Mouse (Mus musculus) NIH3T3 (cell line): Measurements from ENCODE around the gene 1700008O03Rik.

Experiments
- DNase-seq: peaks from one replicate; pipeline ENCODE4 v3.0.0-alpha.2; 2012; ENCODE audit warnings: low read depth

The 1700008O03Rik gene

DNA sequence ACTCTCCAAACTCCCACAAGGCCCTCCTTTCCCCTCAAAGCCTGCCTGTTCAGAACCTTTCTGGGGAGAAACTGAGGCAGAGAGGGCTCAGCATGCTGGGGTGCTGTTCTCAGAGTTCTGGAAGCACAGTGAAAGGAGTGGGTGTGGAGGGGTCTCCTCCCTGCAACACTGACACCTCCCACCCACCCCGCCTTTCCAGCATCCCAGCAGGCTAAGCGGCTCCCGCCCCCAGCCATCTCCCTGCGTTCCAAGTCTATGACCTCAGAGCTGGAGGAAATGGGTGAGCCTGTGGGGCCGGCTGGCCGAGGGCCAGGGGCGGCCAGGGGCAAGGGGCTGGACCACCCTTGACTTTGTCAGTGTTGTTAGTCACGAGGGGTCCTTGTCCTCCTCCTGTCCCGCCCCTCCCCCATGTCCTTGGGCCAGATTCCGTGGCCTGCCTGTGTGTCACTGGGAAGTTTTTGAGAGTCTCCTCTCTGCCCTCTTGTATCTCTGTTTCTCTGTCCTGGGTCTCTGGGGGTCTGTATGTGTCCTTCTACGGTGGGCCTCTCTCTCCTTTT is 42.1 kb downstream of the 1700008O03Rik start:
- DNase-seq: no peak

GRCm38 (mm10) chr7:44341714-44342113 is 43.9 kb downstream of the 1700008O03Rik start:
- no peak for DNase-seq

DNA sequence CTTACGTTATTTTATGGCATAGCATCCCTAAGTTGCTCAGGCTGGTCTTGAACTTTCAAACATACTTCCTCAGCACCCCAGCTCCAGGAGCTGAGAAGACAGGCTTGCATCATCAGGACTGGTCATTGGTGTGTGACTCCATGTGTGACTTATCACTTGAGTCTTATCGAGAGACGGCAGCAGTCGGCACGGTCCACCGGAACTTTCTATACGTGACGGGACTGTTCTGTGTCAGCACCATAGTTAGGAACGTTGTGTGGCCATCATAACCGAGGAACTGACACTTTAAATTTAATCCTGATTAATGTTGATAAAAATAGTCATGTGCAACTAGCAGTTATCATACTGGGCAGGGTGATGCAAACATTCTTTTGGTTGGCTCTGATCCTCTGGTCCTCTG is 44.5 kb downstream of the 1700008O03Rik start:
- DNase-seq: no peak

- DNase-seq: no peak
These were observed 45.4 kb downstream of the 1700008O03Rik start for GRCm38 (mm10) chr7:44340226-44340625.

- DNase-seq: no peak
These were observed 48.3 kb downstream of the 1700008O03Rik start for GRCm38 (mm10) chr7:44337121-44337849.

DNA sequence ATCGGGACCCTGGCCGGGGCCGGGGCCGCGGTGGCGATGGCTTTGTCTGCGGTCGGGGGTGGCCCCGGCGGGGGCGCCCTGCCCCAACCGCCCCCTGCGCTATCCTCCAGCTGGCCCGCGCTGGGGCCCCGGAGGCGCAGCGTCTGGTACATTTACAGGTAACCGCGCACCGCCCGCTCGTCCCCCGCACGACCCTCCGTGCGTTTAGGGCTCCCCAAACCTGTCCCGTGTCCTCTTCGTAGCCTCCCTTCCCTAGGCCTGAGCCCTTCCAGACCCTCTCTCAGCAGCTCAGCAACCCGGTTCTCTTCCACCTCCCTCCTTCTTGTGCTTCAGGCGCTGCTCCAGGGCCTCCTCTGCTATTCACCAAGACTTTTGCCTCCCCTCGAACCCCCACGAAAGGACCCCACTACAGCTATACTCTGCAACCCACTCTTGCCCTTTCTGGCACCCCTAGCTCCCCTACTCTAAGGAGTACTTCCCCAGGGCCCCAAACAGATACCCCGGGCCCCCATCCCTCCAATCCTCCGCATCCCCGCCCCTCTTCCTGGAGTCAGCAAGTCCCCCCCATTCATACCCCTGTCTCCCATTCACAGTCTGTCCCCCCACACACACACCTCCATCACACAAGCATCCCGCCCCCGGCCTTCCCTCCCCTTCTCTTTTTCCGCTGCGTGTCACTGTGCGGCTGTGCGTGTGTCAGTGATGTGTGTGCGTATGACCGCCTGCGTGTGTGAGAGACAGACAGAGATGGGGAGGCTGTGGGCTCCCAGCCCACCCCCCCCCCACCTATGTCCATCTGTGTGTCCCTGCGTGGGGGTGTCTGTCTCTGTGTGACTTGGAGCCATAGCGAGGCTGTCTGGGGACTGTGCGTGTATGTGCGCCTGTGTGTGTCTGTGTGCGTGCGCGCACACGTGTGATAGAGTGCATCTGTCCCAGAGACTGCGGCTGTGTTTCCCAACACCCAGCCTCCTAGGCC is 49.3 kb downstream of the 1700008O03Rik start:
- DNase-seq: no peak

DNA sequence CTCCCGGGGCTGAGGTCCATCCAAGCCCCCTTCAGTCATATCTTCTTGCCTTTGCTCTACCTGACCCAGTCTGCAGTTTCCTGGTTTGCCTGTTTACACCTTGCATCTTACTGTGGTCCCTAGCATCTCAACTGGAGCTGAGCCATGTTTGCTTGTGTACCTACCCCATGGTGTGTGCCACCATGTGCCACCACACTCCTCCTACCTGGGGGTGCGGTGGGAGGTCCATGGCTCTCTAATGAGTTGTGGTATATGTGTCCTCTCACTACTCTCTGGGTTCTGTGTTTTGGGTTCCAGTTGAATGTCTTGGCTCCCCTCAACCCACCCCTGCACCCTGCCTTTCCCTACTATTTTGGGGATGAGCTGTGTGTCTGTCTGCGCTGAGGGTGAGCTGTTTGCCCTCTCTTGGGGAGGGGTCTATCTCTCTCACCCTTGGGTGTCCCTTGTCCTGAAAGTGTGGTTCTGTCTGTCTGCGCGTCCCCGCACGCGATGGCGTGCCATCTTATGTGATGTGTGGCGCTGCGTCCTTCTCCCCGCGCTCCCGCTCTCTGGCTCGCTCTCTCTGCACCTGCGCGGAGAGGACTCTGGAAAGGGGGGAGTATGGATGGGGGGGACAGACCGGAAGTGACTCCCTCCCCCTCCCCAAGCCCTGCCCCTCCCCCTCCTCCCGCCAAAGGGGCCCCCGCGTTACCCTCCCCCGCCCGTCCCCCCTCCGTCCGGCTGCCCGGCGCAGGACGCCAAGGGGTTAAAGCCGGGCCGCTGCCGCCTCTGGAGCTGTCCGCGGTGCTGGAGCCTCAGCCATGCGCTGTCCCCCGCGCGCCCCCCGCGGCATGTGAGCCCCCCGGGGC is 50.4 kb downstream of the 1700008O03Rik start:
- DNase-seq: no peak

DNA sequence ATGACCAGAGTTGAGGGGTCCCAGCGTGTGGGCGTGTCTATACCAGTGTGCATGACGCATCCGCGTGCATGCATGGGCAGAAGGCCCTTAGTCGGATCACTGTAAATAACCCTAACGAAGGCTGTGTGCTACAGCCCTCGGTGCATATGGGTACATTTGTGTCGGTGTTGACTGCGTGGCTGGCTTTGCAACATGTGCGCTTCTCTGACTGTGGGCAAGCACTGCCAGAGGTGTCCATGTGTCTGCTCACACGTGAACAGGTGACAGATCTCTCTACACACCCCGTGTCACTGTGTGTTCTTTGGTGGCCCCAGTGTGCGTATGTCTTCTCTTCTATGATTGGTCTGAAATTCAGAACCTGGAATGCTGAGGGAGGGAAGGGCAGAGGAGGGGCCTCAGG is 51.5 kb downstream of the 1700008O03Rik start:
- no peak for DNase-seq

GRCm38 (mm10) chr7:44332336-44332735 is 53.3 kb downstream of the 1700008O03Rik start:
- peak; percentile 65 for DNase-seq

- DNase-seq: no peak
These were observed 59.0 kb downstream of the 1700008O03Rik start for GRCm38 (mm10) chr7:44326614-44327013.

DNA sequence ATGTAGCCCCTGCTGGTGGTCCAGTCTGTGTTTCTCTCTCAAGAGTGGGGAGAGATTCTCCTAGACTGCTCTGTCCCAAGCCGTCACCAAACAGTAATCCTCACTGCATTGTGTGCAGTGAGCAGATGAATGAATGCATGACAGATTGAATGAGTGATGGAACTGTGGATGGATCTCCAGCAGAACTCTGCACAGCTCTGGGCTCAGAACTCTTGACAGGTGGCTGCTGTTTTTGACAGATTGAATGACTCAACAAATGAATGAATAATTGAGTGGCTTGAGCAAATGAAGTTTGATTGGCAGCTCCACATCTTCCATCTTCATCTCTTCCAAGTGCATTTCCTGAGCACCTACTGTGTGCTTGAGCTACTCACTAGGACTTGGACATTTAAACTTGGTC is 63.3 kb downstream of the 1700008O03Rik start:
- DNase-seq: no peak

- DNase-seq: no peak
These were observed 64.7 kb downstream of the 1700008O03Rik start for GRCm38 (mm10) chr7:44320886-44321285.

GRCm38 (mm10) chr7:44317913-44318312 is 67.7 kb downstream of the 1700008O03Rik start:
- peak; percentile 30 for DNase-seq

- DNase-seq: no peak
These were observed 73.1 kb downstream of the 1700008O03Rik start for GRCm38 (mm10) chr7:44312484-44312883.

DNA sequence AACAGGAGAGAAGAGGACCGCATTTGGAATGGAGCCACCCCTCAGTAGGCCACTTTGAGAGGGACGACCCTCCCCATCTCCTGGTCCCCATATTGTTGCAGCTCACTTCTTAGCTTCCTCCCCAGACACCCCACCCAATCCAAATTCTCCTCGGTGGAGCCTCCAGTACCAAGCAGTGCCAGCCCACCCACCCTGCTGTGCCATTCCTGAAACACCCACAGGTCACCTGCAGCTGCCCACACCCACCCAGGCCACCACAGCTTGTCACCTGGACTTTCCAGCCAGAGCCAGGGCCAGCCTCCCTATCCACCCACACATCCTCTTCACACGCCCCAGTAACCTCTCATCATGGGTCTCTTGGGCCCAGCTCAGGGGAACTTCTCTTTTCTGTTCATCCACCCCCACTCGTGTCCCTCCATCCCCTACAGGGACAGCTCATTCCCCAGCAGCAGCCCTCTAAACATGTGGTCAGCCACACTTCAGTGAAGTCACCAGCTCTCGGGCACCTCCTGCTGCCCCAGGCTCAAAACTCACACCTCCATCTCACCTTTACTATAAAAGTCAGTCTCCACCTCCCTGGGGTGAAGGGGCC is 73.8 kb downstream of the 1700008O03Rik start:
- no peak for DNase-seq

- no peak for DNase-seq
These were observed 74.5 kb downstream of the 1700008O03Rik start for GRCm38 (mm10) chr7:44310878-44311712.

- DNase-seq: no peak
These were observed 75.2 kb downstream of the 1700008O03Rik start for GRCm38 (mm10) chr7:44310285-44310877.
